Mouse (Mus musculus): ENCODE measurements around the gene Rhbg.

DNA sequence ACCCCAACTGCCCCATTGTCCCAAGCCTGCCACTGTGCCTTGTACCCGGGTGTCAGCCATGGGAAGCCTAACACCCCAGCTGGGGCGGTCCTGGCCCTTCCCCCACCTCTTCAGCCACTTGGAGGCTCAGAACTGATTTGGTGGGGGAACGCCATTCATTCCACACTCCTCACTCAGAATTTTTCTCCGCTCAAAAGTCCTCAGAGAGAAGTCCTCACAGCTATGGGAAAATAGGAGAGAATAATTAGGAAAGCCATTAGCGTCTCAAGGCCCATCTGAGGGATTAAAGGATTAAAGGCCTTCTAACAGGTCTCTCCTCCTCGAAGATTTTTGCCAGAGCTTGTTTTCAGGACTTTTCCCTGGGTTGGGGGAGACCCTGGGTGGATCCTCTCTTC, 17.4 kb downstream of the Rhbg start:
- TF ChIP-seq CTCF (IDR thresholded peaks at IDR 0.05; ENCODE audit: control insufficient read depth, insufficient read depth, insufficient read length), result no peak
- no peak for TF ChIP-seq FOSL1 (IDR thresholded peaks at IDR 0.05; ENCODE audit: insufficient read depth, low read length, poor library complexity, severe bottlenecking)
- TF ChIP-seq CEBPB (IDR thresholded peaks at IDR 0.05; ENCODE audit: low read depth), result no peak
- TF ChIP-seq USF1 (IDR thresholded peaks at IDR 0.05; ENCODE audit: low read depth), result no peak
- TF ChIP-seq MYOD1 (IDR thresholded peaks at IDR 0.05; ENCODE audit: control insufficient read depth, insufficient read length, low read depth), result no peak
- no peak for TF ChIP-seq MAX (IDR thresholded peaks at IDR 0.05)

All from C2C12 (cell line).